Mouse (Mus musculus): Measurements from ENCODE around the gene Pex11g. TPM values are rescaled to one million over a fixed set of nuclear protein-coding genes. Genes with fewer than 3 reads are reported as not detected.

Gene Pex11g
- polyA plus RNA-seq, 1 experiment from 2014 or later: 3.4 TPM

- 73% methylated on average over 4 of the region's 4 CpGs for WGBS
- H3K9me3 ChIP-seq (ENCODE audit: control insufficient read depth, low read length): no peaks in the 10 kb centered on the region
Observed at GRCm38 (mm10) chr8:3502217-3502616, 34.7 kb upstream of the Pex11g start.

GRCm38 (mm10) chr8:3500235-3501090, 33.0 kb upstream of the Pex11g start, which contains the start of gene Mcoln1:
Gene Mcoln1, plus strand, starts transcription at chr8:3500457.
- H3K27me3 ChIP-seq (replicated peaks; ENCODE audit: control insufficient read depth, insufficient read depth, low read length): no peaks in the 10 kb centered on the region
- WGBS: under 1% methylated on average over 45 of the region's 70 CpGs
- peaks cover 13% of the 10 kb centered on the region for H3K4me1 ChIP-seq (ENCODE audit: control insufficient read depth, insufficient read depth, low read length)

More at GRCm38 (mm10) chr8:3502217-3502616, 34.7 kb upstream of the Pex11g start:
- ATAC-seq (ENCODE audit: low read depth): no peak
- Histone ChIP-seq H3K36me3 (ENCODE audit: control insufficient read depth, insufficient read depth, low read length) (peaks cover 26% of the 10 kb centered on the region), H3K27ac (replicated peaks; ENCODE audit: low read depth, low read length) (no peak overlapping the region), H3K4me3 (ENCODE audit: low read depth, low read length) (no peak overlapping the region), H3K27me3 (replicated peaks; ENCODE audit: control insufficient read depth, insufficient read depth, low read length) (no peaks in the 10 kb centered on the region), H3K9ac (ENCODE audit: low read depth, low read length) (no peak overlapping the region), H3K4me2 (ENCODE audit: low read depth, low read length) (no peak overlapping the region), H3K4me1 (ENCODE audit: control insufficient read depth, insufficient read depth, low read length) (peaks cover 13% of the 10 kb centered on the region)
- DNase-seq (ENCODE audit: low spot score): peak; percentile 2

GRCm38 (mm10) chr8:3499751-3500150, 32.3 kb upstream of the Pex11g start:
- Histone ChIP-seq H3K27ac (replicated peaks; ENCODE audit: low read depth, low read length) (peak overlapping the region; percentile 94), H3K4me1 (ENCODE audit: control insufficient read depth, insufficient read depth, low read length) (peaks cover 13% of the 10 kb centered on the region), H3K9ac (ENCODE audit: low read depth, low read length) (peak overlapping the region; percentile 82), H3K36me3 (ENCODE audit: control insufficient read depth, insufficient read depth, low read length) (peaks cover 32% of the 10 kb centered on the region), H3K4me2 (ENCODE audit: low read depth, low read length) (peak overlapping the region; percentile 78), H3K4me3 (ENCODE audit: low read depth, low read length) (peak overlapping the region; percentile 76), H3K9me3 (ENCODE audit: control insufficient read depth, low read length) (peaks cover 10% of the 10 kb centered on the region; the same call in 1 of the 2 replicates), H3K27me3 (replicated peaks; ENCODE audit: control insufficient read depth, insufficient read depth, low read length) (no peaks in the 10 kb centered on the region)
- ATAC-seq (ENCODE audit: low read depth) (no peak), DNase-seq (ENCODE audit: low spot score) (no peak)
- WGBS: 5% methylated on average over 8 of the region's 8 CpGs

More at GRCm38 (mm10) chr8:3500235-3501090, 33.0 kb upstream of the Pex11g start, which contains the start of gene Mcoln1:
- H3K36me3 ChIP-seq (ENCODE audit: control insufficient read depth, insufficient read depth, low read length): peaks cover 26% of the 10 kb centered on the region
- ATAC-seq (ENCODE audit: low read depth) (peak; percentile 89), DNase-seq (ENCODE audit: low spot score) (peak; percentile 99)
- peaks cover 7% of the 10 kb centered on the region; the same call in 1 of the 2 replicates for H3K9me3 ChIP-seq (ENCODE audit: control insufficient read depth, low read length)
- peak within 1 kb of the TSS; percentile 94 for H3K27ac ChIP-seq (replicated peaks; ENCODE audit: low read depth, low read length)
- peak within 1 kb of the TSS; percentile 76 for H3K4me3 ChIP-seq (ENCODE audit: low read depth, low read length)
- peak within 1 kb of the TSS; percentile 78 for H3K4me2 ChIP-seq (ENCODE audit: low read depth, low read length)
- H3K9ac ChIP-seq (ENCODE audit: low read depth, low read length): peak within 1 kb of the TSS; percentile 82

- peaks cover 35% of the 10 kb centered on the region for H3K36me3 ChIP-seq (ENCODE audit: control insufficient read depth, insufficient read depth, low read length)
- ATAC-seq (ENCODE audit: low read depth) (no peak), DNase-seq (ENCODE audit: low spot score) (no peak)
- H3K4me1 ChIP-seq (ENCODE audit: control insufficient read depth, insufficient read depth, low read length): peaks cover 17% of the 10 kb centered on the region
- H3K27me3 ChIP-seq (replicated peaks; ENCODE audit: control insufficient read depth, insufficient read depth, low read length): no peaks in the 10 kb centered on the region
- 88% methylated on average over 3 of the region's 3 CpGs for WGBS
- no peak overlapping the region for H3K27ac ChIP-seq (replicated peaks; ENCODE audit: low read depth, low read length)
- H3K9ac ChIP-seq (ENCODE audit: low read depth, low read length): no peak overlapping the region
- H3K4me2 ChIP-seq (ENCODE audit: low read depth, low read length): no peak overlapping the region
- peaks cover 12% of the 10 kb centered on the region; the same call in 1 of the 2 replicates for H3K9me3 ChIP-seq (ENCODE audit: control insufficient read depth, low read length)
- H3K4me3 ChIP-seq (ENCODE audit: low read depth, low read length): no peak overlapping the region
Observed at GRCm38 (mm10) chr8:3498583-3498982, 31.1 kb upstream of the Pex11g start.

- 93% methylated on average over 15 of the region's 15 CpGs for WGBS
- Histone ChIP-seq H3K9me3 (ENCODE audit: control insufficient read depth, low read length) (peaks cover 12% of the 10 kb centered on the region; the same call in 1 of the 2 replicates), H3K4me1 (ENCODE audit: control insufficient read depth, insufficient read depth, low read length) (peaks cover 13% of the 10 kb centered on the region; the same call in 1 of the 2 replicates), H3K4me3 (ENCODE audit: low read depth, low read length) (no peak overlapping the region), H3K36me3 (ENCODE audit: control insufficient read depth, insufficient read depth, low read length) (peaks cover 35% of the 10 kb centered on the region), H3K27ac (replicated peaks; ENCODE audit: low read depth, low read length) (no peak overlapping the region), H3K4me2 (ENCODE audit: low read depth, low read length) (no peak overlapping the region), H3K9ac (ENCODE audit: low read depth, low read length) (no peak overlapping the region), H3K27me3 (replicated peaks; ENCODE audit: control insufficient read depth, insufficient read depth, low read length) (no peaks in the 10 kb centered on the region)
- DNase-seq (ENCODE audit: low spot score) (no peak), ATAC-seq (ENCODE audit: low read depth) (no peak)
Observed at GRCm38 (mm10) chr8:3496428-3496748, 28.9 kb upstream of the Pex11g start.

- no peak for ATAC-seq (ENCODE audit: low read depth)
- Histone ChIP-seq H3K4me3 (ENCODE audit: low read depth, low read length) (no peak overlapping the region), H3K27me3 (replicated peaks; ENCODE audit: control insufficient read depth, insufficient read depth, low read length) (no peaks in the 10 kb centered on the region), H3K9me3 (ENCODE audit: control insufficient read depth, low read length) (peaks cover 12% of the 10 kb centered on the region; the same call in 1 of the 2 replicates), H3K27ac (replicated peaks; ENCODE audit: low read depth, low read length) (no peak overlapping the region), H3K9ac (ENCODE audit: low read depth, low read length) (no peak overlapping the region), H3K4me2 (ENCODE audit: low read depth, low read length) (no peak overlapping the region), H3K36me3 (ENCODE audit: control insufficient read depth, insufficient read depth, low read length) (peaks cover 35% of the 10 kb centered on the region), H3K4me1 (ENCODE audit: control insufficient read depth, insufficient read depth, low read length) (peaks cover 9% of the 10 kb centered on the region; the same call in 1 of the 2 replicates)
- no peak for DNase-seq (ENCODE audit: low spot score)
- WGBS: 96% methylated on average over 38 of the region's 44 CpGs
Observed at GRCm38 (mm10) chr8:3495578-3496427, 28.3 kb upstream of the Pex11g start.

GRCm38 (mm10) chr8:3493845-3494208, 26.3 kb upstream of the Pex11g start:
- Histone ChIP-seq H3K36me3 (ENCODE audit: control insufficient read depth, insufficient read depth, low read length) (peaks cover 35% of the 10 kb centered on the region), H3K4me1 (ENCODE audit: control insufficient read depth, insufficient read depth, low read length) (peaks cover 4% of the 10 kb centered on the region; the same call in 1 of the 2 replicates), H3K27me3 (replicated peaks; ENCODE audit: control insufficient read depth, insufficient read depth, low read length) (no peaks in the 10 kb centered on the region), H3K9me3 (ENCODE audit: control insufficient read depth, low read length) (peaks cover 12% of the 10 kb centered on the region; the same call in 1 of the 2 replicates), H3K9ac (ENCODE audit: low read depth, low read length) (peak overlapping the region; percentile 98), H3K4me2 (ENCODE audit: low read depth, low read length) (peak overlapping the region; percentile 84), H3K4me3 (ENCODE audit: low read depth, low read length) (peak overlapping the region; percentile 97), H3K27ac (replicated peaks; ENCODE audit: low read depth, low read length) (peak overlapping the region; percentile 95)
- WGBS: 35% methylated on average over 6 of the region's 6 CpGs
- ATAC-seq (ENCODE audit: low read depth) (no peak), DNase-seq (ENCODE audit: low spot score) (peak; percentile 34)
